Mouse (Mus musculus): Measurements from ENCODE around the gene N6amt1. TPM values are rescaled to one million over a fixed set of nuclear protein-coding genes. Genes with fewer than 3 reads are reported as not detected.
A peak's percentile ranks its signal among the peaks of the same experiment; 100 is the strongest.

N6amt1 gene
- polyA plus RNA-seq, 1 experiment from 2014 or later: 24.3 TPM

DNA sequence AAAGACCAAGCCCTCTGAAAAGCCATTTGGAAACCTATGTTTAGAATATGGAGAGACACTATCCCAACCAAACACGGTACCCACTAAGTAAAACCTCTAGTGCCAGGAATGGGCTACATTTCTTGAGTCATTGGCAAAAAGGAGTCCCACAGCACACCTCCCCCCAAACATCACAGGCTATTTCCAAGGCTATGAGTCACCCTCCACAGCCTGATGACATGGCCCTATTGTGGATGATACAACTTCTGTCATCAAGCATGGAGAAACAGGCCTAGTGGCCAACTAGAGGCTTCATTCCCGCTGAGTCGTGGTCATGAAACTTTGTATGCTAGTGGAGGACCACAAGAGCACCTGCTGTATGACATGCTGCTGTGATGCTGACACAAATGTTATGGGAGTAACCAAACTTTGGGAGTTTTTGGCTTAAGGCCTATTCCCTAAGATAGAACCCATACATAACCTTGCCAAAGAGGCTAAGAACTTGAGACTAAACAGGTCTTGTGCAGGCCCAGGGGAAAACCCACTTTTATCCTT, 33.5 kb downstream of the N6amt1 start:
- H3K4me3 ChIP-seq: no peak overlapping the region
- ATAC-seq (replicated peaks; ENCODE audit: insufficient number of reproducible peaks, insufficient read depth, low FRiP score, low read depth): no peak
- no peak overlapping the region for H3K9ac ChIP-seq
- no peak overlapping the region for H3K4me2 ChIP-seq
- no peak overlapping the region for H3K27ac ChIP-seq
- no peaks in the 10 kb centered on the region for H3K9me3 ChIP-seq (replicated peaks)
- H3K27me3 ChIP-seq: no peaks in the 10 kb centered on the region
- WGBS: 90% methylated on average over 3 of the region's 3 CpGs
- peaks cover 18% of the 10 kb centered on the region for H3K36me3 ChIP-seq
- no peaks in the 10 kb centered on the region for H3K4me1 ChIP-seq (replicated peaks)

DNA sequence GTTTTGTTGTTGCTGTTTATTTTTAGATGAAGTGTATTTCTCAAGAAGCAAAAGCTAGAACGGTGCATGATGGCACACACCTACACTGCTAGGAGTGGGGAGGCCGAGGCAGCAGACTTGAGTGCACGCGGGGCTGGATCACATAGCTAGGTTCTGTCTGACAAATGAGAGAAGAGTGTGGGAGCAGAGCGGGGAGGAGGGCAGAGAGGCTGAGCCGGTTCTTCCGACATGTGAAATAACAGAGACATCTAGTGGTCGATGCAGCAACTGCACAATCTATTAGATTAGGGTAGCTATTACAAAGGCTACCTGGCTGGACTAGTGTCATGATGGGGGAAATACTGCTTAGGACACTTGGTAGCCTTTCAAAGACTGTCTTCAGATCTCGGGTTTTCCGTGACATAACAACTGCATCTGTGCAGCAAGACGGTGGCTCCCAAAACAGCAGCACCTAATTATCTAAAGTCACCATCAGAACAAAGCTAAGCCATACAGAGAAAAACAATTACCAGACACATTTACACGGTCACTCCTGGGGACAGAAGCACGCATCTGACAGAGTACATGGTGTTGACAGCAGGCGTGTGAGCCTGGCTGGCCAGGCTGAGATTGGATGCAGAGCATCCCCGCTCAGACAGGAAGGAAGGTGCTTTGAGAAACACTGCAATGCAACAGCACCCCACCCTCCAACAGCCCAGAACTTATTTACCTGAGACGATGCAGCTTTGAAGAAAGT, 40.0 kb downstream of the N6amt1 start:
- no peaks in the 10 kb centered on the region for H3K27me3 ChIP-seq
- ATAC-seq (replicated peaks; ENCODE audit: insufficient number of reproducible peaks, insufficient read depth, low FRiP score, low read depth): peak; percentile 53
- H3K27ac ChIP-seq: no peak overlapping the region
- no peak overlapping the region for H3K4me3 ChIP-seq
- 31% methylated on average over 16 of the region's 16 CpGs for WGBS
- H3K9me3 ChIP-seq (replicated peaks): no peaks in the 10 kb centered on the region
- no peak overlapping the region for H3K4me2 ChIP-seq
- peaks cover 45% of the 10 kb centered on the region for H3K36me3 ChIP-seq
- H3K4me1 ChIP-seq (replicated peaks): no peaks in the 10 kb centered on the region
- no peak overlapping the region for H3K9ac ChIP-seq

GRCm38 (mm10) chr16:87405001-87405400, 51.0 kb downstream of the N6amt1 start:
- 82% methylated on average over 3 of the region's 3 CpGs for WGBS

More at GRCm38 (mm10) chr16:87405001-87405400, 51.0 kb downstream of the N6amt1 start:
- H3K27me3 ChIP-seq: no peaks in the 10 kb centered on the region
- H3K4me1 ChIP-seq (replicated peaks): no peaks in the 10 kb centered on the region
- no peak overlapping the region for H3K4me3 ChIP-seq
- peaks cover 79% of the 10 kb centered on the region for H3K36me3 ChIP-seq
- H3K27ac ChIP-seq: no peak overlapping the region
- ATAC-seq (replicated peaks; ENCODE audit: insufficient number of reproducible peaks, insufficient read depth, low FRiP score, low read depth): no peak
- no peaks in the 10 kb centered on the region for H3K9me3 ChIP-seq (replicated peaks)
- no peak overlapping the region for H3K4me2 ChIP-seq
- H3K9ac ChIP-seq: no peak overlapping the region

Other genes starting within 250 kb of the N6amt1 start
- gene Ltn1, start 78.4 kb downstream of the N6amt1 start, polyA plus RNA-seq (2015; fragmentation: Nextera tagmentation; extraction: Ambion mirVana): 16.5 and 19.4 TPM in 2 replicates
- 10.9 and 11.1 TPM in 2 replicates for gene Rwdd2b, start 86.4 kb downstream of the N6amt1 start, polyA plus RNA-seq (2015; fragmentation: Nextera tagmentation; extraction: Ambion mirVana)
- gene Usp16, start 100.5 kb downstream of the N6amt1 start, polyA plus RNA-seq (2015; fragmentation: Nextera tagmentation; extraction: Ambion mirVana): 33.2 and 36.8 TPM in 2 replicates
- gene Cct8, start 141.7 kb downstream of the N6amt1 start, polyA plus RNA-seq (2015; fragmentation: Nextera tagmentation; extraction: Ambion mirVana): 282 and 291 TPM in 2 replicates
- gene Map3k7cl, start 199.1 kb downstream of the N6amt1 start, polyA plus RNA-seq (2015; fragmentation: Nextera tagmentation; extraction: Ambion mirVana): 1.0 and 1.3 TPM in 2 replicates

All from heart, embryonic 15.5 days (tissue).